Mouse (Mus musculus) testis, postnatal 10 days (tissue): ENCODE measurements around the gene Mllt3.

Source experiments
- DNase-seq: peaks from one replicate; pipeline ENCODE4 v3.0.0; 2021; ENCODE audit warnings: low spot score

Mllt3 gene

DNA sequence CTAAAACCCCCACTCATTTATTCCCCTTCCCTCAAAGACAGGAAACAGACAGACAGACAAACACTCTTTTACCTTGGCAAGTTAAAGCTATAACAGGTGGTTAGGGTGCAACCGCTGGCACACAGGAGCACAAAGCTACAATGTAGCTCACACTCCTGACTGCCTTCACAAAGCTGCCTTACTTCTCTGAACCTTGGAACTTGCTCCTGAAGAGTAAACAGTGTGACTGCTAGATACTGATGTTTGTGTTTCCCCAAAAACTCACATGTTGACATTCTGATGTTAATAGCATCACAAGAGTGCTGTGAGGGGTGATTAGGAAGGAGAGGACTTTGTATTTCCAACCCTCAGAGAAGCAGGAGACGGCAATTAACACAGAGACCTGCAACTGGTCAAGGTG lies 151.6 kb downstream of the Mllt3 start:
- DNase-seq = no peak

DNA sequence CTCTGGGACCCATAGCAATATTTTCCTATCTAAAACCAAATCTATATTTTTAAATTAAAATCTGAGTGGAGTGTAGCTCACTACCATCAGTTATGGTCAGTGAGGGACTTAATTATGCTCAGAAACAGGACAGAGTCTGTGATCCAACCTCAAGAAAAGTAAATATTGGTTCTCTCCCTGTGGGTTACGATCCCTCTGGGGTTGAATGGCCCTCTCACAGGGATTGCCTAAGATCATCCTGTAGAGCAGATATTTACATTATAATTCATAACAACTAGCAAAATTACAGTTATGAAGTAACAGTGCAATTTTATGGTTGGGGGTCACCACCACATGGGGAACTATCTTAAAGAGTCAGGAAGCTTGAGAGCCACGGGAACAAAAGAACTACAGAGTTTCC lies 152.9 kb downstream of the Mllt3 start:
- no peak for DNase-seq

DNA sequence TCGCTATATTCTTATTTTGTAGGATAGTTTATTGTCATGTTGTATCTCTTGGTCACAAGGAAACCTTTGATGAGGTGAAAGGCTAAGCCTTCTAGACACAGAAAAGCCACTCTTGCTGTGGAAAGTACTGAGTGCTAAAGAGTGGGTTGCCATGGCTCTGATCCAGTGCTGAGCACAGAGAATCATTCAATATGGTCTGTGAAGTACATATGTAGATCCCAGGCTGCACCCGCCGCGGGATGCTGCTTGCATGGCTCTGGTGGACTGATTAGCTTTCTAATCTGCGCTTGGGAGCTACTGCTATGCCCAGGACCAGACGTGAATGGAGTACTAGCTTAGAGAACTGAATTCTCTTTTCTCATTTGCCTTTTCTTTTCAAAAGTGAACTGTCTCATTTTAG lies 154.5 kb downstream of the Mllt3 start:
- no peak for DNase-seq

DNA sequence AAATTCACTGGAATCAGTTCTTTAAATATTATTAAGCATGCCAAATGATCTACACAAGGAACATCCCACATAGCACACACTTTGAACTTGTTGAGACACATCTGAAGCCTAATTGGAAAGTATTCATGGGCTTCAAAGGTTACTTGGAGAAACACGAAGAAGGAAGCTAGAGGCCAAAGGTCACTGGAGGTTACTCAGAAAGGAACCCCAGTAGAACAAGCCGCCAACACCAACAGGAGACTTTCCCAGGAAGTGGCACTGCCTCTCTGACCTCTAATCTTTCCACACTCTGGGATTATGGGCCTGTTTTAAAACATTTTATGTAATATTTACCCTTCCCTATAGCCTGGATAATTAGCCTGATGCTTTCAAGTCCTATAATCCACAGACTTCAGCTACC lies 162.6 kb downstream of the Mllt3 start:
- no peak for DNase-seq

DNA sequence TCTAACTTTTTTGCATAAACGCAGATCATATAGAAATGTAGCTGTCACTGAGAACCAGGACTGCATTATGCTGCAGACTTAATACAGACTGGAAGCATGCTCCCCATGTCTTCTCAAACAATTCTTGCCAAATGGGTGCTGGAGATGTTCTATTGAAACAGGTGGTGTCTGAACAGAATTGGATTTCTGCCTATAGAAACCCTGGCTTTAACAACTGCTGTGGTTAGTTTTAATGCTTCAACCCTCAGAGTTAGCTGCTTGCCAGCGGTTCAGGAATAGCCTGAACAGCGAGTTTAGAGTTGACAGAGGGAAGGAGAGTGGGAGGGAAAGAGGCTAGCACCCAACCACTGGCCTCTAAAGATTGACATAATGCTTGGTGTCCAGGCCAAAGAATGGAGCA lies 166.6 kb downstream of the Mllt3 start:
- no peak for DNase-seq

DNA sequence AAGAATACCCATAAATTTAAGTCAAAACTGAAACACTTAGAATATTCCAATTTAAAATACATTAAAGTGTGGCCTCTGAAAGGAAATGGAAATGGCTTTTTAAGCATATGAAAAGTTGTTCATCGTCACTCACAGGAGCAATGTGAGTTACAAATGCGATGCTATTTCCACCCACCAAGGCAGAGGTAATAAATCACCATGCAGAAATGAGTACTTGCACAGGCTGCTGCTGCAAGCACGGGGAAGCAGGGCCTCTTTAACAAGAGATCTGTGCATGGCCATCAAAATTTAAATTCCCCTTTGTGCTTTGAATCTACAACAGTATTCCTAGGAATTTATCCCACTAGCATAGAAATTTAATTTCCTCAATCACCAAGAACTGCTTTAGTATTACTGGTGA lies 167.3 kb downstream of the Mllt3 start:
- no peak for DNase-seq

DNA sequence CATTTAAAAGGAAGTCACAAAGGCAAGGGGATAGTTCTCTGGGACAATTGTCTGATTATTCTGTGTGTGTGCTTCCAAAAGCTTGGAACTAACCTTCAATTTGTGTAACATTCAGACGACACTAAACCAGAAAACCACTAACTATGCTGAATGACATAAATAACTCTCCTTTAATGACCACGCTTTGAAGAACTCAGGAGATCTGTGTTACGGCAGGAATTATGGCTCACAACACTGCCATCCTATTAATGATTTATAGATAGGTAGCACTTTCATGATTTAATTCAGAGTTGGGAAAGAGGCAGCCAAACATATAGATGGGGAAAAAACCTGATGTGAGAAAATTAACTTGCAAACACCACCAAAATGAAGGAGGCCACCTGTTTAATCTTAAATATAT lies 168.1 kb downstream of the Mllt3 start:
- no peak for DNase-seq

DNA sequence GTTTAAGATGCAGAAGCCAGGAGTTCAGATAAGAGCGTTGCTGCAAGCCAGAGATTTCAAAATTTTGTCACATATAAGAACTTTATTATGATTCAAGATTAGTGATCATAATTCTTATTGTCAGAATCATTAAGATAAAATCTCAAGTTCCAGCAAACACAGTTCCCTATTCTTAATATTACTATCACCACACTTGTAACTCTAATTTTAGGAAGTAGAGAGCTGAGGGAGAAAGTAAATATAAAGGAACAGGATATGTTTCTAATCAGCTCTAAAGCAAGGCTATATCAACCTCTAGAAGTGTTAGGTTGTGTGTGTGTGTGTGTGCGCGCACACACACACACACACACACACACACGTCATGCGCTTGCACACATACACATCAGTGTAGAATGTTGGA lies 170.0 kb downstream of the Mllt3 start:
- DNase-seq = no peak

DNA sequence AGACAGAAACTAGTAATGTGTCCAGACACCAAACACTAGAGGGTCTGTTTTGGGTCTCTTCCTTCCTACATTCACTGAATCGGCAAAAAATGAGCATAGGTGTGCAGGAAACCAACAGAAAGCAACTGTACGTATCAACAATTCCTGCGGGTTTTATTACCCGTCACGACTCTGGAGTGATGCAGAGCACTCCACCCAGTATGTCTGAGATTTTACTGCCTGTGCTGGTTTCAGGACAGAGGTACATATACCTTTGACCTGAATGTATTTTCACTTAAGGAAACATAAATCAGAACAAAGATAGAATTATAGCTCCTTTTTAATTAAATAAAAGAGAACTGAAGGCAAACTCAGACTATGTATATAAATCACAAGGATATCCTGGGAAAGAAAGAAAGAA lies 172.4 kb downstream of the Mllt3 start:
- DNase-seq = no peak

DNA sequence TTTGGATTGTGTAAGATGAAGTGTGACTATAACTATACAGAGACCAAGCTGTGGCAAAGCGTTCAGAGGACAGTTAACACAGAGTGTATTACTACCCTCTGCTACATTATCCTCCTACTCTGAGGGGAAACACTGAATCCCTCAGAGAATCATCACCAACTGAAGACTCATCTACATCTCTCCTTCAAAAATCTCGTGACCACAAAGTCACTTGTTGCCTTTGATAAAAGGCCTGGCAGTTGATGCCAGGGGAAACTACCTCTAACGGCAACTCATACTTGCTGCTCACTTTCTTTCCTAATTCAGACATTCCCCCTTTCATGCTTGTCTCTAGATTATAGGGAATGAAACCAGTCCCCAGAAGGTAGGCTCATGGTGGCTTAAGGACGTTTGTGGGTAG lies 174.0 kb downstream of the Mllt3 start:
- no peak for DNase-seq

DNA sequence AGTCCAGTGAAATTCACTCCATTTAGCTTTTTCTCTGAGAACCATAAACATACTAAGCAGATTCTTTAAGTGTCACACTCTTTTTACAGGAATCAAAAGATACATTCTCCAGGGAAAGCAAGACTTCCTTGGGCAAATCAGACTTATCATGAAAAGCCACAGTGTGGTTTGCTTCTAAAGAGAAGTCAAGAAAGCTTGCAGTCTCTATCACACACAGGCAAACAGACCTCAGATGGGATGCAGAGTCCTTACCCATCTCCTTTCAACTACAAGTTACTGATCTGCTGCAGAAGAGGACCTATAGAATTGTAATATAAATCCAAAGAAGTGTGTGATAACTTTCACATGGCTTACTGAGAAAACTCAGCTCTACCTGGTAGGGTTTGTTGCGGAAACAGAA lies 175.2 kb downstream of the Mllt3 start:
- DNase-seq = no peak

DNA sequence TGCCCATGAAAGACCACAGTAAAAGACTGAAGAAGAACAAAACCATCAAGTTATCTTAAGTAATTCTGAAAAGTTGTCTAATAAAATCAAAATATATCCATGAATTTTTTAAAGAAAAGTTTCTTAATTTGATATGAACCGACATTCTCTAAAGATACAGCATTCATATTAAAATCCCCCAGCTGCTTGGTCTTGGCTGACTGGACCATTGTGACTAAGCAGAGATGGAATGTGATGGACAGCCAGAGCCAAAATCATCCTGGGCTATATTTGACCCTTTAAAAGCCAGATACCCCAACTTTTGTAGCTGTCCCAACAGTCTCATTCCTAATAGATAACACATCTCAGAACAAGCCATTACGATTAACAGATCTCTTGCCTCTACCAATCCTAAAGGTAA lies 180.7 kb downstream of the Mllt3 start:
- no peak for DNase-seq

DNA sequence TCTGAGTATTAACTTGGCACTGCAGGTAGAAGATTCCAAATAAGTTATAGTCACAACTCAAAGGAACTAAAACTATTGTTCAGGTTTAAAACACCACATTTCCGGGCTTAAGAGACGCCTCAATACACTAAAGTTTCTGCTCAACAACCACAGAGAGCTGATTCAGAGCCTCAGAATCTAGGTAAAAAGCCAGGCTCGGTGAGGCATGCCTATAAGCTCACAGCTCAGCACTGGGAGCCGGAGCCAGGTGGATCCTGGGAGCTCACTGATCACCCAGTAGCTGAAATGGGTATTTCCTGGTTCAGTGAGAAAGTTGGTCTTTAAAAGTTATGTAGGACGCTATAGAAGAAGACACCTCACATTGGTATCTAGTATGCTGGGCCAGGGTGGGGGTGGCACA lies 183.1 kb downstream of the Mllt3 start:
- DNase-seq = no peak

DNA sequence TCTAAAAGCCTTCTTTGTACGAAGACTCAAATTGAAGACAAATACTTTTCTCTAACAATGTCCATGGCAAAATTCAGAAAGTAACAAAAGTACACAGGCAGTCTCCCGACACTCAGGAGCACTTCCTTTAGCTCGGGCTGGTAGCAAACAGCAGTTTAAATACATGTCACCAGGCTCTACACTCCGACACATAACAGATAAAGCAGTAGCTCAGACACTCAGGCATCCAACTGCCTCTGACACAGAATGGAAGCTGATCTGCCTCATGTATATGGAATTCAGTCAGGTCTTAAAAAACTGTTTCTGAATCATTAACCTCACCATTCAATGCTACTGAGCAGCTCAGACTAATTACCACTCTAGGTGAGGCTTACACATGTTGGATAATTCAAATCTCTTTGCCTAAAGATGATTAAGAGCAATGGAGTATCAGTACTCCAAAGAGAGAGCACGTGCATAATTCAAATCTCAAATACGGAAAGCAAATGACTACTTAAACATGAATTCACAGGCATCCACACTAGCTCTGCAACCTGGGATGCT lies 188.4 kb downstream of the Mllt3 start:
- no peak for DNase-seq

DNA sequence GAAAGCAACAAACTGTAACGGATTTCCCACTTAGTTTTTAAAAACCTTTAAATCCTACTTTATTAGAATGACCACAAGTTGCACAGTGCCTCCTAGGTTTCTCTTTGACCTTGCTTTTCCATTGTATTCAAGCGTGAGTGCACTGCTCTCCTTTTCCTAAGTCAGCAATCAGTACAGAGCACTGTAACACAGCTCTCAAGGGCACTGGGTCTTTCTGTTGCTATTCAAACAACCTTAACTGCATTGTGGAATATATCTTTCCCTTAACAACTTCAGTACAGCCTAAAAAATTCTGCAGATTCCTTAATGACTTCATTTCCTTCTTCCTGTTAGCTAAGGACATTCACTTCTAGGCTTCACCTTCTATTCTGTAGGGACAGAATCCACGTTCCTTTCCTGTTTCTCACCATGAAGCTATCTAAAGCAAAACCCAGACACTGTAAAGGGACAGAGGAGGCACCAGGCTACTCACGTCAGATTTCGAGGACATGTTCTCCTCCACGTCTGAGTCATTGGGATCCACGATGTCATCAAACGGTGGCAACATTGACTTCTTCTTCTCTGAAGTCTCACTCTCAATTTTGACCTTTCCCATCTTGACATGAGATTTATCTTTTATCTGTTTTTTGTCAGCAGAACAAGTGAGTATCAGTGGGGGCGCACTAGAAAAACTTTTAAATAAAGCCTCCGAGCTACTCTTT lies 192.8 kb downstream of the Mllt3 start:
- DNase-seq = no peak

DNA sequence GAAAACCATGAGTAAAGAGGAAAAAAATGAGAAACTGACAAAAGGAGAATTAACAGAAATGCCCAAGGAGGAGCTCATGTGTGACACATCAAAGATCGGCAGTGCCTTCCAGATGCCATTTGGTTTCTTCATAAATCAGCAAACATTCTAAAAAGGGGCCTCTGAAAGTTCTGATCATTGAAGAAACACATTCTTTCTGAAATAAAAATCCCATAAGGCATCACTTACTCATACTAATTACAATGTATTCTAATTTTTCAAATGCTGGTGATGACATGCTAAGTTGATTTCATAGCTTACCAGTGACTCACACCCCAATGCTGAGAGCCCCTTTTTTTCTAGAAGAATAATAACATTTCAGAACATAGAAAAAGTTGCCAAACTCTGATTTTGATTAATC lies 194.4 kb downstream of the Mllt3 start:
- no peak for DNase-seq

DNA sequence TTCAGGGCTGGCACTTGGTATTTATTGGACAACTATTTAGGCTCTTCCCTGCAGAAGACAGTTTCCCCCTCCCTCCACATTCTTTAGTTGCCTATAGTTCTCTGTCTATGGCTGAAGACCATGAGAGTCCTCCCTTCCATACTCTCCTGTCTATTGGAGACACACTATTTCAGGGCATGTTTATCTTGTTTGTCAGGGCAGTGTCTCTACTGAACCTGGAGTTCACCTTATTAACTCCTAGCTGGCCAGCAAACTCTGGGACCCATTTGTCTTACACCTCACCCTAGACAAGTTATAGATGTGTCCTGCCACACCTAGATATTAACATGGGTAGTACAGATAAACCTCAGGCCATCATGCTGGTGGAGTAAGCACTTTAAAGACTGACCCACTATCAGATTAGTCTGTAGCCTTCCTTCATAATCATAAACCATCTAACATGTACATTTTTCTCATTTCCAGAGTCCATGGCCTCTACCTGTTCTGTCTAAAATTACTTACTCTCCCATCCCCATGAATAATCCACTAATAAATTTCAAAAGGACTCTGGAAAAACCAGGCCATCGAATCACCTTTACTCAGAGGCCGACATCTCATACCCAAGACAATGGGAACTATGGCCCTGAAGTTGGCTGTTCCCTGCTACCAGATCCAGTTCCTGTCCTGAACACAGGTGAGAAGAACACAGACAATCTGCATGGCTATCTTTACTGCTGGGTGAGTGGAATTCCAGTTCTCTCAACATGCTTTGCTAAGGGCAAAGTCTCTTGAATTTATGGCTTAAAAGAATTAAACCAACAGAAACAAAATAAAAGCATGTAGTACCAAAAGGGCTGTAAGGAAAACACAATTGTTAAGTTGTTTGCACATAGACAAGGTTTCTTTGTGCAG lies 195.4 kb downstream of the Mllt3 start:
- DNase-seq = no peak

DNA sequence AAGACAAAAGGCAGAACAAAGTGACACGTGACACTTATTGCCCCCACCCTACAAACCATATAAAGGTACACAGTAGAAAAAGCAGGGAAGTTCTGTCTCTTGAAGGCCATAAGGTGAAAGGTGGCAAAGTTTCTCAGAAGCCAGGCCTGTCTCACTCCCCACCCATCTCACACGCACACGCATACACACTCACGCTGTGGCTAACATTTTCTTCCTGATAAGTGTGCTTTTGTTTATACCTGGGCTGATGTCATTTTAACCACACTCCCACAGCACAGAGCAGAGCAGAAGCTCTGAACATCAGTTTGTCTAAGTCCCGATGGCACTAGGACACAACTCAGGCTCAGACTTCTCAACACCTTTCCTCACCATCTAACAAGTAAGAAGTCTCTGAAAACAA lies 196.9 kb downstream of the Mllt3 start:
- no peak for DNase-seq

DNA sequence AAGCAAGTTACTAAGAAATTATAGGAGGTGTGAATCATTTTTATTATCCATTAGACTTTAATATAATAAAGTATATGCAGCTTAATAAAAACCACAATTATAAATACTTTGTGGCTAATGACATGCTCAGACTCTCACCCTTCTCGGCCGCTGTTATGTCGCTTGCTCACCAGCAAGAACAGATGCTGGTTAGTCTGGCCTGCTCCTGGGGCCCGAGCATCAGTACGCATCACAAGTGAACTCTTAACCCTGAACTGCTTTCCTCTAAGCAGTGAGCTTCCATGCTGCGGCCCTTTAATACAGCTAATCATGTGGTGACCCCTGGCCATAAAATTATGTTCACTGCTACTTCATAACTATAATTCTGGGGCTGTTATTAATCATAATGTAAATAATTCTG lies 198.0 kb downstream of the Mllt3 start:
- DNase-seq = no peak

DNA sequence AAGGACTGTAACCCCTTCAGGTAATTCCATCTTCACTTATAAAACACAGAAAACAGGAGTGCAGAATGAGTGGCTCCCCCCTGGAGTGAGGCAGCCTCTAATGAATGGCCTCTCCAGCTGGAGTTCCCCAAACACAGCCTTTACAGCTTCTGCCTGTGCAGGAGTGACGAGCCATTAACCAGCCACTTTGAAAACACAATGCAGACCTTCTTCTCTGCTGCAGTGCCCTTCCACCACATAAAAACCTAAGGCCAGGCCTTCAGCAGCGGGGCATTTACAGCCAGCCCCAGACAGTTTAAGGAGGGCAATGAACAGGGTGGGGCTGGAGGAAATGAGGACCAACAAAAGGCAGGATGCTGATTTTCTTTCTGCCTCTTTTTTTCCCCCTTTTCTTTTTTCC lies 198.9 kb downstream of the Mllt3 start:
- DNase-seq = no peak

DNA sequence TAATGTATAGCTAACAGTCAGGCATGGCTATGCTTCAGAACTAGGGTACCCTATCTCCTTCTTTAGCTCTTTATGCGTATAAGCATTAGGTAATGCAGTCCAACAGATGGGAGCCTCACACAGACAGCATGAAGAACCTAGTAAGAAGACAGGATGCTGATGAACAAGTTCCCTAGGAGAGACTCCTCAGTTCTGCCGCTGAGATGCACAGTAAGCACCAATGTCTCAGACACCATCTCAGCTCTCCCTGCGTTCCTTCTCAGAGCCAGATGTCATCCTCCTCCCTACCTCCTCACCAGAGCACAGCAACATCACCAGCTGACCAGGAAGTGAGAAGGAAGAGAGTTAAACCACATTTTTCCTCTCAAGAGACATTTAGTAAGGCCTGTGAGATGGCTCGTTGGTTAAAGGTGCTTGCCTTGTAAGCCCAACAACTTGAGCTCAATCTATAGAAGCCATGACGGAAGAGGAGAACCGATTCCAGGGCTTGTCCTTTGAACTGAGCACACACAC lies 202.3 kb downstream of the Mllt3 start:
- DNase-seq = no peak

DNA sequence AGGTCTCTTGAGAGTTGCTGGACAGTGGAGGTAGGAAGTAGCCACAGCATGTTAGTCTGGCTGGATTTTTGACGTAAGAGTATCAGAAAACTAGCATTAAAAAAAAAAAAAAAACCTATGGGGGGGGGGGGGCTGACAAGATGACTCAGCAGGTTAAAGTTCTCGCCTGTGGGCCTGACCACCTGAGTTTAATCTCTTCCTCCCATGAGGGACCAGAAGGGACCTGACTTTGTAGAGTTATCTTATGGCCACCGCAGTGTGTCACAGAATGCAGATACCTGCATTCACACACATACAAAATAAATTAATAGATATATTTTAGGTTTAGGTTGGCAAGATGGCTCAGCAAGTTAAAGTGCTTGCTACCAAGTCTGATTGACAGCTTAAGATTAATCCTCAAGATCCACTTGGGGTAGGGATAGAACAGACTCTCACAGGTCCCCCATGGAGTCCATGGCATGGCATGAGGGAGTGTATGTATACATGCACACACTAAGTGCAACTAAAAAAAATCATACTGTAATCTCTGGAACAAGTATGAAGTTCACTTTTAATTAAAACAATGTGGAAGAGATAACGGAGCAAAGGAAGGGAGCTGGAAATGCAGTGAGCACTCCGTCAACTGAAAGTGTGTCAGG lies 203.6 kb downstream of the Mllt3 start:
- DNase-seq = no peak

DNA sequence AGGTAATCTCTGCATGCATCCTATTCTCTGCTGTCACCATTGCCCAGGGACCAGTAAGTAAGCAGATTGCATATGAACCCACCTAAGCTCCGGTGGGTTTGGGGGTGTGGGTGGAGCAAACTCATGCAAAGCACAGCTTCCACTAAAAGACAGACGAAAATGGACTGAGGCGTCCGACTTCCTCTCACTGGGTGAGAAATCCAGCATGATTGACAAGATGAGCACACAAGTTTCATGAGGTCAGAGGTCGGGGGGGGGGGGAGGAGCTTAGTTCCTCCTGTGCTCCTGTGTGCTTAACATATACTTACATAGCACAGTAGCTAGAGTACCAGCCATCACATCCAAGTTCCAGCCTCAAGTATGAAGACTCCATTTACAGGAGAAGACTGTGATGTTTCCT lies 206.8 kb downstream of the Mllt3 start:
- DNase-seq = no peak
